Mouse (Mus musculus) embryonic facial prominence, embryonic 13.5 days (tissue): ENCODE measurements around the gene Kbtbd4. TPM values are rescaled to one million over a fixed set of nuclear protein-coding genes. Genes with fewer than 3 reads are reported as not detected.
A peak's percentile ranks its signal among the peaks of the same experiment; 100 is the strongest.

Experiments used
- ATAC-seq: fragments of 200-750 bp; cut with Nextera tagmentation; 2 replicates; pipeline ENCODE4 v1.8.0; 2017; ENCODE audit warnings: low read depth; ENCODE audit not compliant: insufficient number of reproducible peaks, insufficient read depth, low FRiP score, low TSS enrichment
- H3K27ac ChIP-seq: fragments of 300-500 bp; sonication (generic); 2 replicates; pipeline ENCODE4 v1.5.1; 2015; ENCODE audit warnings: moderate library complexity, mild to moderate bottlenecking, inconsistent platforms
- H3K27me3 ChIP-seq: fragments of 300-500 bp; sonication (generic); 2 replicates; pipeline ENCODE4 v1.6.1; 2015; ENCODE audit warnings: mild to moderate bottlenecking, inconsistent platforms
- H3K36me3 ChIP-seq: fragments of 300-500 bp; sonication (generic); 2 replicates; pipeline ENCODE4 v1.6.1; 2015; ENCODE audit warnings: mild to moderate bottlenecking, inconsistent platforms
- H3K4me1 ChIP-seq: fragments of 300-500 bp; sonication (generic); 2 replicates; pipeline ENCODE4 v1.6.1; 2015; ENCODE audit warnings: inconsistent platforms
- H3K4me2 ChIP-seq: fragments of 300-500 bp; sonication (generic); 2 replicates; pipeline ENCODE4 v1.6.1; 2015; ENCODE audit warnings: moderate library complexity, mild to moderate bottlenecking, inconsistent platforms
- H3K4me3 ChIP-seq: fragments of 300-500 bp; sonication (generic); 2 replicates; pipeline ENCODE4 v1.5.1; 2015; ENCODE audit warnings: mild to moderate bottlenecking, inconsistent platforms
- H3K9ac ChIP-seq: fragments of 300-500 bp; sonication (generic); 2 replicates; pipeline ENCODE4 v1.6.1; 2015; ENCODE audit warnings: mild to moderate bottlenecking, inconsistent platforms
- H3K9me3 ChIP-seq: fragments of 300-500 bp; sonication (generic); 2 replicates; pipeline ENCODE4 v1.6.1; 2016; ENCODE audit warnings: inconsistent platforms
- WGBS: fragments of 180-500 bp; shearing (Covaris S2); methylation state at CpG from one replicate; pipeline ENCODE4 v1.1.7; 2015; ENCODE audit warnings: mixed read lengths; 5-methylcytosine and 5-hydroxymethylcytosine counted together
- polyA plus RNA-seq: library from polyadenylated mRNA; unstranded; fragments of >200 nt; fragmentation: Nextera tagmentation; extraction: Ambion mirVana; gene quantifications from 2 replicates; pipeline ENCODE4 v1.2.1, GENCODE M21; 2015

Gene Kbtbd4
- polyA plus RNA-seq, 1 experiment from 2014 or later: 46.1 TPM

GRCm38 (mm10) chr2:90911668-90912067, 7.1 kb downstream of the Kbtbd4 start:
- no peak overlapping the region for H3K9ac ChIP-seq
- no peak for ATAC-seq
- H3K4me3 ChIP-seq: no peak overlapping the region
- H3K27ac ChIP-seq: no peak overlapping the region
- 80% methylated on average over 1 of the region's 1 CpGs for WGBS
- H3K4me1 ChIP-seq: peaks cover 28% of the 10 kb centered on the region
- peaks cover 73% of the 10 kb centered on the region for H3K36me3 ChIP-seq
- no peaks in the 10 kb centered on the region for H3K9me3 ChIP-seq
- H3K27me3 ChIP-seq: no peaks in the 10 kb centered on the region
- no peak overlapping the region for H3K4me2 ChIP-seq

GRCm38 (mm10) chr2:90913671-90914070, 9.1 kb downstream of the Kbtbd4 start:
- Histone ChIP-seq H3K4me1 (peaks cover 25% of the 10 kb centered on the region), H3K36me3 (peaks cover 53% of the 10 kb centered on the region), H3K27me3 (no peaks in the 10 kb centered on the region), H3K9ac (0 out of 2 replicates have a peak overlapping the region, but pooled peaks have one; percentile 11), H3K27ac (no peak overlapping the region), H3K4me2 (no peak overlapping the region), H3K9me3 (no peaks in the 10 kb centered on the region), H3K4me3 (no peak overlapping the region)
- ATAC-seq: no peak
- WGBS: 87% methylated on average over 2 of the region's 2 CpGs

GRCm38 (mm10) chr2:90915516-90915915, 11.0 kb downstream of the Kbtbd4 start:
- no peak for ATAC-seq
- Histone ChIP-seq H3K4me3 (no peak overlapping the region), H3K4me1 (peaks cover 26% of the 10 kb centered on the region), H3K27ac (no peak overlapping the region), H3K9me3 (no peaks in the 10 kb centered on the region), H3K36me3 (peaks cover 35% of the 10 kb centered on the region), H3K27me3 (no peaks in the 10 kb centered on the region), H3K4me2 (peak overlapping the region; percentile 74), H3K9ac (peak overlapping the region; percentile 99; the same call in 1 of the 2 replicates)
- 60% methylated on average over 1 of the region's 1 CpGs for WGBS

- WGBS: 11% methylated on average over 7 of the region's 7 CpGs
- Histone ChIP-seq H3K4me3 (peak overlapping the region; percentile 67), H3K4me1 (peaks cover 34% of the 10 kb centered on the region), H3K36me3 (peaks cover 23% of the 10 kb centered on the region), H3K27ac (peak overlapping the region; percentile 96), H3K9ac (peak overlapping the region; percentile 99), H3K9me3 (no peaks in the 10 kb centered on the region), H3K4me2 (peak overlapping the region; percentile 74), H3K27me3 (no peaks in the 10 kb centered on the region)
- no peak; the same call in 1 of the 2 replicates for ATAC-seq
These were observed 12.2 kb downstream of the Kbtbd4 start for GRCm38 (mm10) chr2:90916560-90917232.

GRCm38 (mm10) chr2:90917233-90917998, 12.9 kb downstream of the Kbtbd4 start:
- Histone ChIP-seq H3K4me3 (peak overlapping the region; percentile 67), H3K27me3 (no peaks in the 10 kb centered on the region), H3K4me1 (peaks cover 34% of the 10 kb centered on the region), H3K36me3 (peaks cover 18% of the 10 kb centered on the region), H3K4me2 (peak overlapping the region; percentile 74), H3K27ac (peak overlapping the region; percentile 96), H3K9me3 (no peaks in the 10 kb centered on the region), H3K9ac (peak overlapping the region; percentile 99)
- peak; percentile 52 for ATAC-seq
- under 1% methylated on average over 73 of the region's 73 CpGs for WGBS

- Histone ChIP-seq H3K27ac (peak overlapping the region; percentile 96), H3K9ac (peak overlapping the region; percentile 99), H3K9me3 (no peaks in the 10 kb centered on the region), H3K4me3 (peak overlapping the region; percentile 67), H3K4me1 (peaks cover 34% of the 10 kb centered on the region), H3K27me3 (no peaks in the 10 kb centered on the region), H3K36me3 (peaks cover 11% of the 10 kb centered on the region), H3K4me2 (peak overlapping the region; percentile 74)
- ATAC-seq: peak; percentile 60
- WGBS: 12% methylated on average over 16 of the region's 16 CpGs
These were observed 13.6 kb downstream of the Kbtbd4 start for GRCm38 (mm10) chr2:90917999-90918698.

GRCm38 (mm10) chr2:90921178-90921577, 16.6 kb downstream of the Kbtbd4 start:
- no peak for ATAC-seq
- WGBS: 38% methylated on average over 1 of the region's 1 CpGs

GRCm38 (mm10) chr2:90922636-90923035, 18.1 kb downstream of the Kbtbd4 start:
- WGBS: 97% methylated on average over 2 of the region's 2 CpGs
- Histone ChIP-seq H3K27ac (no peak overlapping the region), H3K9ac (no peak overlapping the region), H3K9me3 (no peaks in the 10 kb centered on the region), H3K36me3 (no peaks in the 10 kb centered on the region), H3K27me3 (no peaks in the 10 kb centered on the region; the same call in 1 of the 2 replicates), H3K4me2 (no peak overlapping the region), H3K4me1 (peaks cover 15% of the 10 kb centered on the region), H3K4me3 (no peak overlapping the region)
- ATAC-seq: no peak

More at GRCm38 (mm10) chr2:90921178-90921577, 16.6 kb downstream of the Kbtbd4 start:
- Histone ChIP-seq H3K4me2 (no peak overlapping the region), H3K4me1 (peaks cover 20% of the 10 kb centered on the region), H3K27me3 (no peaks in the 10 kb centered on the region; the same call in 1 of the 2 replicates), H3K9ac (no peak overlapping the region), H3K36me3 (no peaks in the 10 kb centered on the region), H3K27ac (no peak overlapping the region), H3K4me3 (no peak overlapping the region), H3K9me3 (no peaks in the 10 kb centered on the region)

- Histone ChIP-seq H3K4me3 (no peak overlapping the region), H3K4me1 (no peaks in the 10 kb centered on the region), H3K27ac (no peak overlapping the region), H3K36me3 (no peaks in the 10 kb centered on the region), H3K9me3 (no peaks in the 10 kb centered on the region), H3K9ac (no peak overlapping the region), H3K27me3 (no peaks in the 10 kb centered on the region; the same call in 1 of the 2 replicates), H3K4me2 (no peak overlapping the region)
- ATAC-seq: no peak
- WGBS: 86% methylated on average over 13 of the region's 13 CpGs
These were observed 24.0 kb downstream of the Kbtbd4 start for GRCm38 (mm10) chr2:90928566-90928965.

GRCm38 (mm10) chr2:90931829-90932228, 27.3 kb downstream of the Kbtbd4 start:
- Histone ChIP-seq H3K36me3 (no peaks in the 10 kb centered on the region), H3K4me1 (no peaks in the 10 kb centered on the region), H3K4me2 (no peak overlapping the region), H3K27ac (no peak overlapping the region), H3K9me3 (no peaks in the 10 kb centered on the region), H3K27me3 (no peaks in the 10 kb centered on the region), H3K4me3 (no peak overlapping the region), H3K9ac (no peak overlapping the region)
- WGBS: 73% methylated on average over 8 of the region's 8 CpGs
- no peak for ATAC-seq

GRCm38 (mm10) chr2:90932273-90932672, 27.7 kb downstream of the Kbtbd4 start:
- ATAC-seq: no peak
- Histone ChIP-seq H3K36me3 (no peaks in the 10 kb centered on the region), H3K9ac (no peak overlapping the region), H3K4me2 (no peak overlapping the region), H3K27ac (no peak overlapping the region), H3K27me3 (no peaks in the 10 kb centered on the region), H3K9me3 (no peaks in the 10 kb centered on the region), H3K4me3 (no peak overlapping the region), H3K4me1 (no peaks in the 10 kb centered on the region)
- 73% methylated on average over 2 of the region's 2 CpGs for WGBS
